Mouse (Mus musculus) erythroblast, embryonic 14.5 days (primary cell): ENCODE measurements around the gene Zc3hc1.

ENCODE experiments used
- GATA1 ChIP-seq: IDR thresholded peaks from 2 replicates; pipeline ENCODE4 v1.6.1; 2012; ENCODE audit warnings: low read length, inconsistent platforms, mixed read lengths
- TAL1 ChIP-seq: IDR thresholded peaks from 3 replicates; pipeline ENCODE4 v1.6.1; 2012; ENCODE audit warnings: low read length, inconsistent platforms, mixed read lengths

GRCm38 (mm10) chr6:30372627-30373369 lies 18.0 kb downstream of the Zc3hc1 start:
- TF ChIP-seq GATA1 (no peak), TAL1 (no peak)
